Mouse (Mus musculus) intestine, embryonic 16.5 days (tissue): ENCODE measurements around the gene Ush2a. TPM values are rescaled to one million over a fixed set of nuclear protein-coding genes. Genes with fewer than 3 reads are reported as not detected.

Experiments used
- ATAC-seq: fragments of 200-750 bp; cut with Nextera tagmentation; 2 replicates; pipeline ENCODE4 v1.8.0; 2017; ENCODE audit warnings: moderate TSS enrichment, moderate library complexity
- H3K27ac ChIP-seq: fragments of 300-500 bp; sonication (generic); 2 replicates; pipeline ENCODE4 v1.5.1; 2014; ENCODE audit warnings: mild to moderate bottlenecking, low read length
- H3K27me3 ChIP-seq: fragments of 300-500 bp; sonication (generic); replicated peaks from 2 replicates; pipeline ENCODE4 v1.6.1; 2014; ENCODE audit warnings: low read length, control low read depth, mixed read lengths; ENCODE audit not compliant: control insufficient read depth, insufficient read depth
- H3K36me3 ChIP-seq: fragments of 300-500 bp; sonication (generic); 2 replicates; pipeline ENCODE4 v1.6.1; 2014; ENCODE audit warnings: low read length, control low read depth; ENCODE audit not compliant: control insufficient read depth, insufficient read depth
- H3K4me1 ChIP-seq: fragments of 300-500 bp; sonication (generic); 2 replicates; pipeline ENCODE4 v1.6.1; 2014; ENCODE audit warnings: low read length, control low read depth, mixed read lengths; ENCODE audit not compliant: control insufficient read depth, insufficient read depth
- H3K4me2 ChIP-seq: fragments of 300-500 bp; sonication (generic); 2 replicates; pipeline ENCODE4 v1.6.1; 2014; ENCODE audit warnings: low read depth, low read length, control low read depth
- H3K4me3 ChIP-seq: fragments of 300-500 bp; sonication (generic); 2 replicates; pipeline ENCODE4 v1.5.1; 2014; ENCODE audit warnings: mild to moderate bottlenecking, low read length
- H3K9ac ChIP-seq: fragments of 300-500 bp; sonication (generic); 2 replicates; pipeline ENCODE4 v1.6.1; 2014; ENCODE audit warnings: low read depth, low read length
- H3K9me3 ChIP-seq: fragments of 300-500 bp; sonication (generic); 2 replicates; pipeline ENCODE4 v1.6.1; 2016; ENCODE audit warnings: low read length, control low read depth; ENCODE audit not compliant: control insufficient read depth
- WGBS: fragments of 180-500 bp; shearing (Covaris S2); extraction: QIAGEN DNeasy Blood & Tissue Kit; methylation state at CpG from one replicate; pipeline ENCODE4 v1.1.7; 2014; 5-methylcytosine and 5-hydroxymethylcytosine counted together
- polyA plus RNA-seq: library from polyadenylated mRNA; unstranded; fragments of >200 nt; fragmentation: Nextera tagmentation; extraction: Ambion mirVana; gene quantifications from 2 replicates; pipeline ENCODE4 v1.2.1, GENCODE M21; 2015

The Ush2a gene
- polyA plus RNA-seq, 1 experiment from 2014 or later, result 0.06 TPM

- Histone ChIP-seq H3K27ac (no peak overlapping the region), H3K9ac (no peak overlapping the region), H3K9me3 (no peaks in the 10 kb centered on the region), H3K36me3 (no peaks in the 10 kb centered on the region), H3K4me3 (no peak overlapping the region), H3K4me1 (no peaks in the 10 kb centered on the region), H3K4me2 (no peak overlapping the region), H3K27me3 (no peaks in the 10 kb centered on the region)
- no peak for ATAC-seq
- 19% methylated on average over 2 of the region's 2 CpGs for WGBS
These were observed 297.1 kb downstream of the Ush2a start for GRCm38 (mm10) chr1:188558911-188559310.

DNA sequence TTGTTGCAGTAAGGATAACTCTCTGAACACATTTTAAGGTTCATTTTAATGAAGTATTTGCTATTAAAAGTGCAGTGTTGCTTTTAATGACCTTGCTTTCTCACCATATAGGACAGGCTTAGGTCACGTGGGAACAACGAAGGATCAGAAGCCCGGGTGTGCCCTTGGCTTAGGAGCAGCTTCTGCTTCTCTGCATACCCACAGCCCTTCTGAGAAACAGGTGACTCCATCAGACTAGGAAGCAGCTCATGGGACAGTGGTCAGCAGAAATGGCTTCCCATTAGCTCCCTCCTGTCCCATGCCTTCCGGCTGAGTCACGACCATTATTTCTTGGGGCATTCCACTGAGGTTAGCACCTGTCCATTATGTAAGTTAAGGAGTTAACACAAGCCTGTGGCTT, 304.4 kb downstream of the Ush2a start:
- no peaks in the 10 kb centered on the region for H3K27me3 ChIP-seq
- WGBS, result 89% methylated on average over 5 of the region's 5 CpGs

DNA sequence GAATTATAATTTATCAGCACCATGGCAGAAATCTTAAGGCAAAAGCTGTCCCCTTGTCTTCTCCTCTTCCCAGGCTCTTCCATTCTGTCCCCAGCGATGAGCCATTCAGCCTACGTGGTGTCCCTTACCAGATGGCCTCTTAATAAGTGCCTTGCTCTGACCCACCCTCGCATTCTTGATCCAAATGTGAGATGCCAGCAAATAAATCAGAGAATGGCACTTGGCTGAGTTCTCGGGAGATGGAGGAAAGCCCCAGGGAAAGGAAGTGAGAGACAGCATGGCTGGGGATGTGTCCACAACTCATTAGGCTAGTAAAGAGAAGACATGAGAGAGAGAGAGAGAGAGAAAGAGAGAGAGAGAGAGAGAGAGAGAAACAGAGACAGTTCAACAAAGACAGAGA, 305.7 kb downstream of the Ush2a start:
- Histone ChIP-seq H3K9me3 (no peaks in the 10 kb centered on the region), H3K27me3 (no peaks in the 10 kb centered on the region), H3K4me2 (no peak overlapping the region), H3K36me3 (no peaks in the 10 kb centered on the region), H3K27ac (no peak overlapping the region), H3K4me3 (no peak overlapping the region), H3K4me1 (no peaks in the 10 kb centered on the region), H3K9ac (no peak overlapping the region)
- 54% methylated on average over 4 of the region's 4 CpGs for WGBS
- ATAC-seq, result no peak

More for the DNA sequence above, 304.4 kb downstream of the Ush2a start:
- no peak for ATAC-seq
- Histone ChIP-seq H3K9ac (no peak overlapping the region), H3K4me3 (no peak overlapping the region), H3K36me3 (no peaks in the 10 kb centered on the region), H3K27ac (no peak overlapping the region), H3K4me2 (no peak overlapping the region), H3K9me3 (no peaks in the 10 kb centered on the region), H3K4me1 (no peaks in the 10 kb centered on the region)

GRCm38 (mm10) chr1:188568295-188568961, 306.6 kb downstream of the Ush2a start:
- Histone ChIP-seq H3K36me3 (no peaks in the 10 kb centered on the region), H3K4me1 (no peaks in the 10 kb centered on the region), H3K9ac (no peak overlapping the region), H3K4me3 (no peak overlapping the region), H3K27ac (no peak overlapping the region), H3K9me3 (no peaks in the 10 kb centered on the region), H3K4me2 (no peak overlapping the region), H3K27me3 (no peaks in the 10 kb centered on the region)
- WGBS, result 84% methylated on average over 9 of the region's 9 CpGs
- no peak for ATAC-seq

- no peak overlapping the region for H3K27ac ChIP-seq
- H3K4me1 ChIP-seq, result no peaks in the 10 kb centered on the region
- no peaks in the 10 kb centered on the region for H3K27me3 ChIP-seq
- H3K9ac ChIP-seq, result no peak overlapping the region
- H3K4me2 ChIP-seq, result no peak overlapping the region
- ATAC-seq, result no peak
- H3K9me3 ChIP-seq, result no peaks in the 10 kb centered on the region
- WGBS, result 82% methylated on average over 8 of the region's 8 CpGs
- H3K36me3 ChIP-seq, result no peaks in the 10 kb centered on the region
- H3K4me3 ChIP-seq, result no peak overlapping the region
These were observed 314.5 kb downstream of the Ush2a start for GRCm38 (mm10) chr1:188576246-188576747.

DNA sequence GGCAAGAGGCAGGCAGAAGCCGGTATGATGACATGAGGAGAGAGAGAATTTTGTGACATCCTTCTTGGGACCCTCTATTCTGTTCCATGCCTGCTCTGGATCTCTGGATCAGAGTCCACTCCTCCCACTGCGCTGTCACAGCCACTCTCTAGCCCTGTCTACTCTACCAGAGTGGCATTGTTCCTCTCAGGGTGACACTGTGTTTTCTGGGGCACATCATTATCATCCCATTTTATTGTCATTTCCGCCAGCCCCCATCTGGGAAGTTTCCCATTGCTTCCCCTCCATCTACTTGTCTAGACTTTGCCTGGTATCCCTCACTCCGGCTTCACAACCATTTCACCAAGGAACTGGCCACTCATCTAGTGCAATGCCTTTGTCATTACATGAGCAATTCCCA, 315.6 kb downstream of the Ush2a start:
- no peak overlapping the region for H3K9ac ChIP-seq
- H3K9me3 ChIP-seq, result no peaks in the 10 kb centered on the region
- no peaks in the 10 kb centered on the region for H3K36me3 ChIP-seq
- no peaks in the 10 kb centered on the region for H3K27me3 ChIP-seq
- 84% methylated on average over 4 of the region's 4 CpGs for WGBS
- H3K4me1 ChIP-seq, result no peaks in the 10 kb centered on the region
- no peak overlapping the region for H3K4me3 ChIP-seq
- no peak overlapping the region for H3K27ac ChIP-seq
- no peak for ATAC-seq
- H3K4me2 ChIP-seq, result no peak overlapping the region

GRCm38 (mm10) chr1:188581136-188581535, 319.3 kb downstream of the Ush2a start:
- Histone ChIP-seq H3K4me3 (no peak overlapping the region), H3K9ac (no peak overlapping the region), H3K27me3 (no peaks in the 10 kb centered on the region), H3K9me3 (no peaks in the 10 kb centered on the region), H3K4me2 (no peak overlapping the region), H3K36me3 (no peaks in the 10 kb centered on the region), H3K27ac (no peak overlapping the region), H3K4me1 (no peaks in the 10 kb centered on the region)
- 50% methylated on average over 4 of the region's 4 CpGs for WGBS
- ATAC-seq, result no peak

- Histone ChIP-seq H3K4me3 (no peak overlapping the region), H3K27me3 (no peaks in the 10 kb centered on the region), H3K9ac (no peak overlapping the region), H3K27ac (no peak overlapping the region), H3K9me3 (no peaks in the 10 kb centered on the region), H3K4me1 (no peaks in the 10 kb centered on the region), H3K36me3 (no peaks in the 10 kb centered on the region), H3K4me2 (no peak overlapping the region)
- WGBS, result 66% methylated on average over 4 of the region's 4 CpGs
- no peak for ATAC-seq
These were observed 333.4 kb downstream of the Ush2a start for GRCm38 (mm10) chr1:188595251-188595650.

DNA sequence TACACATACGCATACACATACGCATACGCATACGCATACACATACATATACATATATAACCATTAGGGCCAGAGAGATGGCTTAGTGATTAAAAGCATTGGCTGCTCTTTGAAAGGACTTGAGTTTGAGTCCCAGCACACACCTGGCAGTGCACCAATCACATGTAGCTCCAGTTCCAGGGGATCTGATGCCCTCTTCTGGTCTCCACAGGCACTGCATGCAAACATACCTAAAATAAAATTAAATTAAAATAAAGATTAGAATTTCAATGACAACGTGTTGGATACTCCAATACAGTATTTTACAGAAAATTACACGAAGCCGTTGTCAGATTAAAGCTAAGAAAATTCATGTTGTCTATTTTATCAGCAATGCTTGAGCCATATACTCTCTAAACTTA, 336.2 kb downstream of the Ush2a start:
- Histone ChIP-seq H3K4me3 (no peak overlapping the region), H3K9me3 (no peaks in the 10 kb centered on the region), H3K4me1 (no peaks in the 10 kb centered on the region), H3K27ac (no peak overlapping the region), H3K36me3 (no peaks in the 10 kb centered on the region), H3K9ac (no peak overlapping the region), H3K4me2 (no peak overlapping the region), H3K27me3 (no peaks in the 10 kb centered on the region)
- no peak for ATAC-seq
- WGBS, result 88% methylated on average over 7 of the region's 7 CpGs

DNA sequence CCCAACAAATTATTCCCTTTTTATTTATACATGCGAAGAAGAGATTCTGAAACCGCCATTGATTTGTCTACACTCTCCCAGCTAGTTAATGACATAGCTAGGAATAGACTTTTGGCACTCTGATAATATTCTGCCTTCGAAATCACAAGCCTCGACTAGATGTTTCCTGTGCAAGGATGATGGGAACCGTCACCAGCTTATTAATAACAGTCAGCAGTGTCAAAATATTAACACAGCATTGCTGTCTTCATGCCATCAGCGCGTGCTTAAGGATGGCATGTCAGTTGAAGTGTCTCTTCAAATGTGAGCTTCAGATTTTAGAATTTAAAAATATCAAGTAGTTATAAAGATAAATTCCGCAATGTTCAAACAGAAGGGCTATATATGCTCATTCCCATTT, 337.3 kb downstream of the Ush2a start:
- H3K9ac ChIP-seq, result no peak overlapping the region
- H3K4me2 ChIP-seq, result no peak overlapping the region
- H3K36me3 ChIP-seq, result no peaks in the 10 kb centered on the region
- no peaks in the 10 kb centered on the region for H3K9me3 ChIP-seq
- no peak overlapping the region for H3K4me3 ChIP-seq
- no peaks in the 10 kb centered on the region for H3K4me1 ChIP-seq
- no peak overlapping the region for H3K27ac ChIP-seq
- ATAC-seq, result no peak
- 85% methylated on average over 8 of the region's 8 CpGs for WGBS
- H3K27me3 ChIP-seq, result no peaks in the 10 kb centered on the region
